Mouse (Mus musculus) adrenal gland, adult 18-20 months (tissue): ENCODE data around the gene Btrc. TPM values are rescaled to one million over a fixed set of nuclear protein-coding genes. Genes with fewer than 3 reads are reported as not detected.

Source experiments
- DNase-seq, 2 experiments: peaks; one replicate each; pipeline ENCODE4 v3.0.0; 2021 to 2022; ENCODE audit warnings: low spot score in 2 of 2
- total RNA-seq, 2 experiments: library from RNA; stranded (reverse); gene quantifications; 1 replicate in 1 of 2; 2 replicates in 1 of 2; pipeline ENCODE4 v1.2.3; 2021

Gene Btrc
- total RNA-seq, 2 experiments from 2014 or later: 33.6 to 37.1 TPM

DNA sequence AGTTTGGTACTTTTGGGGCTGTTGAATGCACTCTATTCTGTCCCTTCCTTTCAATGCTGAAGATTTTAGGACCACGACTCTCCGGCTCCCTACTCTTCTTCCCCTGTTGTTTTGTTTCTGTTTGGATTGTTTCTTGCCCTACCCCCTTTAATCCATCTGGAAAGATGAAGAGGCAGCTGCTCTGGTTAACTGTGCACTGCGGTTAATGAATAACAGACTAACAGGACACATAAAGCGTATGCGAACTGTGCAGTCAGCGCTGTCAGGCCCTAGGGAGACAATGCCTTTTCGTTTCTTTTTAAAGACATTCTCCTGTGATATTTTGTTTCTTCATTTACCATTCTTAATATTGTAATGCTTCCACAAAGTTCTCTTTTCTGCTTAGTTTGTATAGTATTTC, 58.7 kb downstream of the Btrc start:
- no peak for DNase-seq

DNA sequence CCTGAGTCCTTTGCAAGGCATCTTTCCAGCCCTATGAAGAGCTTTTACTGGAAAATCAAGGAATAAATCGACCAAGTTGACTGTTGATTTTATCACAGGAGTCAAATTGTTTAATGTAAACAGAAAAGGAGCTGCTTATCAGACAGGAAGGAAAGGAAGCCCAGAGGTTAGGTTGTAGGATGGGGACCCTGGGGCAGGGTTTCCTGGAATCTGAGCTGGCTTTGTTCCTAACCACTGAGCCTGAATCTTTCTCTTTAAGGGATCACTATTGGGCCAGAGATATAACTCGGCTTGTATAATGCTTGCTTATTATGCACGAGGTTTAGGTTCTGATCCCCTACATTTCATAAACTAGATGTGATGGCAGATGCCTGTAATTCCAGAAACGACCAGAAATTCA, 64.6 kb downstream of the Btrc start:
- no peak for DNase-seq

- no peak for DNase-seq
These were observed 67.6 kb downstream of the Btrc start for GRCm38 (mm10) chr19:45430971-45431633.

DNA sequence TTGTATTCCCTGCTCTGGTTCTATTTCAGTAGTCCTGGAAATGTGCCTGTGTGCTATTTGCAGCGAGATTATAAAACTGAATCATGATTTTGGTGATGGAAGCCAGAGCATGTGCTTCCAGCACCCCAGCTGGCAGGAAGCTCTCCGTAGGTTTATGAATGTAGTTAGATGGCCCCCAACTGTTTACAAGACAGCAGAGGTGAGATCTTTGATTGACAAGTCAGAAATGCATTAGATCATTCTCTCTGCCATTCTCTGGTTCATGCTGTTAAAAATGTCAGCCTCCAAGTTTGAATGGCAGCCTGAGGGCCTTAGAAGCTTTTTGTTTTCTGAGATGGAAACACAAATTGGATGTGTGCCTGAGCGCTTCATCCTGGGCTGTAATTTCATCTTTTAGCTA, 68.8 kb downstream of the Btrc start:
- DNase-seq: no peak

GRCm38 (mm10) chr19:45436019-45436418, 72.5 kb downstream of the Btrc start:
- DNase-seq: peak; percentile 49 to 61

DNA sequence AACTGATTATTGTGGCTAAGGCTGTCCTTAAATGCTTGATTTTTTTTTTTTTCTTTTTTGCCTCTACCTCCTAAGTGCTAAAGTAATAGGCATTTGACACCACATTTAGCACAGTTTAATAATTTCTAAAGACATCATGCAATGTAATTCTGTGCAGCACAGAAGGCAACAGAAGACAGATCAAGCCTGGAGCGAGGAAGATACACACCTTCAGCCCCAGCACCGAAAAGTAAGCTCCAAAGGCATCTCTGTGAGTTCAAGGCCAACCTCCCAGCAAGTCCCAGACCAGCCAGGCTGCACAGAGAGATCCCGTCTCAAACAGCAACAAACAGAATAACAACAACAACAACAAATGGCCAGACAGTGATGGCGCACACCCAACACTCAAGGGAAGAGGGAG, 73.6 kb downstream of the Btrc start:
- no peak for DNase-seq

GRCm38 (mm10) chr19:45438191-45438590, 74.7 kb downstream of the Btrc start:
- no peak for DNase-seq

GRCm38 (mm10) chr19:45438928-45439846, 75.7 kb downstream of the Btrc start:
- no peak for DNase-seq

GRCm38 (mm10) chr19:45440554-45441175, 77.1 kb downstream of the Btrc start:
- no peak for DNase-seq

- DNase-seq: no peak
These were observed 78.2 kb downstream of the Btrc start for GRCm38 (mm10) chr19:45441717-45442116.

GRCm38 (mm10) chr19:45445253-45445933, 81.9 kb downstream of the Btrc start:
- no peak for DNase-seq

DNA sequence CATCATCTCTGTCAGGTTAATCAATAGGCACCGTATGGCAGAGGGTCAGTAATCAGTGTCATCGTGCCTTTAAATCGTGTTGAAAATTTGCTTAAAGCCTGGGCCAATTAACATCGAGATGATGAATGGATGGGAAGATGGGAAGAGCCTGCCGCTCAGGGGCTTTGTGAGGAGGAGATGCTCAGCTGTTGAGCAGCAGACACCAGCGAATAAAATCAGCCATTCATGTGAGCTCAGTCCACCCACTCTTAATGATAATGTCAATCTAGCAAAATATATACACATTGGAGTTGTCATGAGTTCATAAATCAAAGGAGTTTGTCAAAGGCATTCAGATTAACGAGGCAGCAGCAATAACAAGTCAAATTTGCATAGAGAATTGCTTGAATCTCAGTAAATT, 83.1 kb downstream of the Btrc start:
- no peak for DNase-seq

DNA sequence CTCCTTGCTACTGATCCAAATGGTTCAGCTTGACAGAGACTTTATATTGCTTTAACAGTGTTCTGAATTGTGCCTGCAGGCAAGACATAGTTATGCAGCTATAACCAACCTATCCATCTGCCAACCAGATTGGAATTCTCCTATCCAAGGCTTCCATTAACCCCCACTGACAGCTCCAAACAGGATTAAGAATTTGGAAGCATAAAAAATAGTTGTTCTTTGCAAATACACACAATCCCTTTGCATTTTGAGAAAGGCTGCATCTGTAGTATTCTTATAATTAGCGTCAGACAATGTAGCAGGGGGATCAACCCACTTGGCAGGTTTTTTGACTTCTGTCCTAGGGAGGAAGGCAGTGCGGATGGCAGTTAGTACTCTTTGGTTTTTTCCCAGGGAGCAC, 83.7 kb downstream of the Btrc start:
- DNase-seq: no peak

DNA sequence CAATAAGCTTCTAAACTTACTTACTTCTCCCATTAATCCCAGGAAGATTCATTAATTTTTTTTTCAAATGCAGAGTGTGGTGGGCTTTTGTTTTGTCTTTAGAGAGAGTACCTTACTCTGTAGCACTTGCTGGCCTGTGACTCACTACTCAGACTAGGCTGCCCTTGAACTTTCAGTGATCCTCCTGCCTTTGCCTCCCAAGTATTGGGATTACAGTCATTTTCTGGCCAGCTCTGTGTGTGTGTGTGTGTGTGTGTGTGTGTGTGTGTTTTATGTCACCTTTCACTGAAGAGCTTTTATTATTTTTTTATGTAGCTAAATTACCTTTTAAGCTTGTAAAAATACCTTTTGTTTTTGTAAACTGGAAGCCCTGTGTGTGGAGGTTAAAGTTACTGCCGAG, 84.4 kb downstream of the Btrc start:
- DNase-seq: peak in 1 of 2 experiments; percentile 39

- no peak for DNase-seq
These were observed 90.9 kb downstream of the Btrc start for GRCm38 (mm10) chr19:45454391-45454790.

DNA sequence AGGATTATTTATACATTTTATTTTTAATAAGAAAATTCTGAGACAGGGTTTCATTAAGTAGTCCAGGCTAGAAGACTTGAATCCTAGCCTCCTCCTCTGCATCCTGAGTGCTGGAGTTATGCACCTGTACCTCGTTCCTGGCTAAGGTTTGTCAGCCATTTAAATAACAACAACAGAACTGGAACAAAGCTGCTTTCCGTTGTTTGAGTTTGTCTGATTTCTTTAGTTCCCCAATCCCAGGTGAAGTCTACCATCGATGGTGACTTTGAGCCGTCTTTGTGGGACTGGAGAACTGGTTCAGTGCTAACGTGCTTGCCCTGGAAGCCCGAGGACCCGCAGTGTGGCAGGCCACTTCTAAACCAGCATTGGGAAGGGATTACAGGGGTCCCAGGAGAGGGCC, 93.4 kb downstream of the Btrc start:
- DNase-seq: no peak

GRCm38 (mm10) chr19:45458702-45459101, 95.2 kb downstream of the Btrc start:
- no peak for DNase-seq

- no peak for DNase-seq
These were observed 96.6 kb downstream of the Btrc start for GRCm38 (mm10) chr19:45459931-45460665.

- DNase-seq: no peak
These were observed 97.5 kb downstream of the Btrc start for GRCm38 (mm10) chr19:45460749-45461736.
